Mouse (Mus musculus) thymus, adult 2 months (tissue): Measurements from ENCODE around the gene Tyro3. TPM values are rescaled to one million over a fixed set of nuclear protein-coding genes. Genes with fewer than 3 reads are reported as not detected.

Source experiments
- DNase-seq: peaks from one replicate; pipeline ENCODE4 v3.0.0; 2021
- H3K27ac ChIP-seq: fragments of 200-500 bp; 2 replicates; pipeline ENCODE4 v1.5.1; 2012; ENCODE audit warnings: low read length, control low read depth; ENCODE audit not compliant: control insufficient read depth, insufficient read depth
- H3K27me3 ChIP-seq: fragments of 200-500 bp; 2 replicates; pipeline ENCODE4 v1.6.1; 2012; ENCODE audit warnings: mild to moderate bottlenecking, low read length, moderate library complexity, mixed read lengths; ENCODE audit not compliant: control insufficient read depth, insufficient read depth
- H3K36me3 ChIP-seq: fragments of 200-500 bp; 2 replicates; pipeline ENCODE4 v1.6.1; 2012; ENCODE audit warnings: mild to moderate bottlenecking, low read length, moderate library complexity; ENCODE audit not compliant: control insufficient read depth, insufficient read depth
- H3K4me1 ChIP-seq: fragments of 200-500 bp; replicated peaks from 2 replicates; pipeline ENCODE4 v1.6.1; 2012; ENCODE audit warnings: low read length; ENCODE audit not compliant: control insufficient read depth, insufficient read depth
- H3K4me3 ChIP-seq: fragments of 200-500 bp; 2 replicates; pipeline ENCODE4 v1.5.1; 2012; ENCODE audit warnings: mild to moderate bottlenecking, low read length, control low read depth, moderate library complexity; ENCODE audit not compliant: control insufficient read depth, insufficient read depth
- CTCF ChIP-seq: fragments of 200-500 bp; IDR thresholded peaks from 2 replicates; pipeline ENCODE4 v1.5.1; 2012; ENCODE audit warnings: mild to moderate bottlenecking, control low read depth, low read length, moderate library complexity, borderline replicate concordance; ENCODE audit not compliant: control insufficient read depth, poor library complexity, insufficient read depth; ENCODE audit errors: extremely low read depth
- POLR2A ChIP-seq: fragments of 200-500 bp; IDR thresholded peaks from 2 replicates; pipeline ENCODE4 v1.6.1; 2012; ENCODE audit warnings: mild to moderate bottlenecking, low read length, control low read depth, moderate library complexity; ENCODE audit not compliant: control insufficient read depth, poor library complexity, insufficient read depth; ENCODE audit errors: extremely low read depth
- whole genome bisulfite sequencing: fragments of 180-500 bp; shearing (Covaris S2); methylation state at CpG from one replicate; pipeline ENCODE4 v1.1.7; 2018; 5-methylcytosine and 5-hydroxymethylcytosine counted together
- polyA plus RNA-seq: library from polyadenylated mRNA; depleted of rRNA; stranded (reverse); fragments of >200 nt; gene quantifications from 2 replicates; pipeline ENCODE4 v1.2.3, GENCODE M21; 2012

The Tyro3 gene
- polyA plus RNA-seq, 1 experiment = 6.5 TPM

GRCm38 (mm10) chr2:119804275-119804628 lies 6.7 kb downstream of the Tyro3 start:
- WGBS = 94% methylated on average over 5 of the region's 5 CpGs
- Histone ChIP-seq H3K27me3 (peaks cover 6% of the 10 kb centered on the region), H3K27ac (no peak overlapping the region), H3K36me3 (no peaks in the 10 kb centered on the region), H3K4me3 (no peak overlapping the region), H3K4me1 (peaks cover 9% of the 10 kb centered on the region)
- TF ChIP-seq CTCF = no peak
- TF ChIP-seq POLR2A = no peak
- no peak for DNase-seq

- 90% methylated on average over 9 of the region's 9 CpGs for WGBS
- DNase-seq = no peak
- H3K36me3 ChIP-seq = no peaks in the 10 kb centered on the region
- H3K27ac ChIP-seq = no peak overlapping the region
- H3K4me3 ChIP-seq = no peak overlapping the region
- TF ChIP-seq POLR2A (no peak), CTCF (no peak)
- H3K27me3 ChIP-seq = peaks cover 3% of the 10 kb centered on the region
- peaks cover 7% of the 10 kb centered on the region for H3K4me1 ChIP-seq
Observed at GRCm38 (mm10) chr2:119804776-119805175, 7.2 kb downstream of the Tyro3 start.

GRCm38 (mm10) chr2:119805536-119805935 lies 8.0 kb downstream of the Tyro3 start:
- no peaks in the 10 kb centered on the region for H3K4me1 ChIP-seq
- no peak for DNase-seq
- no peaks in the 10 kb centered on the region for H3K36me3 ChIP-seq
- no peak overlapping the region for H3K27ac ChIP-seq
- no peaks in the 10 kb centered on the region; the same call in 1 of the 2 replicates for H3K27me3 ChIP-seq
- 96% methylated on average over 8 of the region's 8 CpGs for WGBS
- TF ChIP-seq CTCF = no peak
- no peak for TF ChIP-seq POLR2A
- H3K4me3 ChIP-seq = no peak overlapping the region

- WGBS = 87% methylated on average over 4 of the region's 4 CpGs
- Histone ChIP-seq H3K4me3 (no peak overlapping the region), H3K27me3 (no peaks in the 10 kb centered on the region), H3K36me3 (no peaks in the 10 kb centered on the region), H3K27ac (no peak overlapping the region), H3K4me1 (no peaks in the 10 kb centered on the region)
- TF ChIP-seq POLR2A = no peak
- no peak for TF ChIP-seq CTCF
- no peak for DNase-seq
Observed at GRCm38 (mm10) chr2:119808438-119808837, 10.9 kb downstream of the Tyro3 start.

- WGBS = 95% methylated on average over 4 of the region's 4 CpGs
Observed at GRCm38 (mm10) chr2:119808881-119809280, 11.3 kb downstream of the Tyro3 start.

GRCm38 (mm10) chr2:119810890-119811289 lies 13.4 kb downstream of the Tyro3 start:
- TF ChIP-seq POLR2A (no peak), CTCF (no peak)
- Histone ChIP-seq H3K4me1 (peaks cover 7% of the 10 kb centered on the region), H3K27me3 (no peaks in the 10 kb centered on the region), H3K27ac (no peak overlapping the region), H3K4me3 (no peak overlapping the region), H3K36me3 (no peaks in the 10 kb centered on the region)
- 90% methylated on average over 12 of the region's 12 CpGs for WGBS
- no peak for DNase-seq

More at GRCm38 (mm10) chr2:119808881-119809280, 11.3 kb downstream of the Tyro3 start:
- no peak overlapping the region for H3K27ac ChIP-seq
- no peak for DNase-seq
- H3K4me1 ChIP-seq = peaks cover 3% of the 10 kb centered on the region; the same call in 1 of the 2 replicates
- no peak overlapping the region for H3K4me3 ChIP-seq
- TF ChIP-seq POLR2A = no peak
- TF ChIP-seq CTCF = no peak
- H3K27me3 ChIP-seq = no peaks in the 10 kb centered on the region
- no peaks in the 10 kb centered on the region for H3K36me3 ChIP-seq
